Mouse (Mus musculus): ENCODE measurements at regions not wholly inside any gene's neighbourhood (a gene's known extent, or its start where the extent isn't known, plus 50 kb on each side); places are given as distances from the start of the nearest gene placed in this dataset.
A peak's percentile ranks its signal among the peaks of the same experiment; 100 is the strongest.

GRCm38 (mm10) chr1:151045334-151045733 is 52.1 kb upstream of the Hmcn1 start:
- no peaks in the 10 kb centered on the region for H3K36me3 ChIP-seq (ENCODE audit: control insufficient read depth, insufficient read depth)
- H3K4me1 ChIP-seq (replicated peaks; ENCODE audit: control insufficient read depth, insufficient read depth, low read length): no peaks in the 10 kb centered on the region
- no peaks in the 10 kb centered on the region for H3K27me3 ChIP-seq (replicated peaks; ENCODE audit: control insufficient read depth, insufficient read depth, low read length)
- no peak for TF ChIP-seq CTCF (IDR thresholded peaks at IDR 0.05; ENCODE audit: low read depth)
- no peak for ATAC-seq
- no peak overlapping the region for H3K4me2 ChIP-seq (replicated peaks; ENCODE audit: low read depth)
- H3K4me3 ChIP-seq (ENCODE audit: low read depth, low read length): no peak overlapping the region
- no peak overlapping the region for H3K9ac ChIP-seq (ENCODE audit: low read depth, low read length)
- no peak overlapping the region for H3K27ac ChIP-seq (ENCODE audit: low read depth, low read length)
- 56% methylated on average over 5 of the region's 5 CpGs for WGBS
- H3K9me3 ChIP-seq (ENCODE audit: control insufficient read depth): no peaks in the 10 kb centered on the region

- no peak for ATAC-seq
- WGBS: 59% methylated on average over 7 of the region's 7 CpGs
Measured at GRCm38 (mm10) chr1:151046626-151047025, 53.4 kb upstream of the Hmcn1 start.

DNA sequence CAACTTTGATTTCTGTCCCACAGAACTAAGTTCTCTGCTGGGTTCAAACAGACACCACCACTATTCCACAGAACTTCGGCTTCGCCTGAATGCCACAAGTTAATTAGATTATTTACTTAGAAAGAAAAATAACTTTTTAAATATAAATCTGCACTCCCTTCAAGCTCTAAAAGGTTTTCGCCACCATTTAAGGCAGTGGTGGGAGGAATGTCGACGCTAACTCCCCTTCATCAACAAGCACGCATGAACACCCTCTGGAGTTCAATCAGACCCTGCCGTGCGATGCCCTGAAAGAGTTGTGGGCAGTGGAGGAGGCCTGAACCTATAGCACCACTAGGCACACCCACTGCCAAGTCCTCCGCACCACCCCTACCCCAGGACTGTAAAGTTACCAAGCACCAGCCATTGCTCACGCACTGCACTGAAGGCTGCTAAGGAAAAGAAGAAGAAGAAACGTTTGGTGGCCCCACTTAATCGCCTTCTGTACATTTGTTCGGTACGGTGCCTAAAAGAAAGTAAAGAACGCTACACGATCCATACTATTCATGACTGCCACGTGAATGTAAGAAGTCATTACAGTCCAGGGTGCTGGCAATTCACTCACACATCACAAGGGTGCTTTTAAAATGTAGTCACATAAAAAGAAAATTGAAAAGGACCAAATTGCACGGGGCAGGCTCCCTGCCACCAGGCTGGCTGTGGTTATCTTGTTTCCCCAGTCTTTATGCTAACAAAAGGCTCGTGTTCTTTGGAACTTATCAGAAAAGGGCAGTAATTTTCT is 56.7 kb upstream of the Hmcn1 start:
- WGBS: 66% methylated on average over 19 of the region's 19 CpGs
- Histone ChIP-seq H3K4me2 (replicated peaks; ENCODE audit: low read depth) (peak overlapping the region; percentile 39; the same call in 1 of the 2 replicates), H3K9ac (ENCODE audit: low read depth, low read length) (no peak overlapping the region), H3K9me3 (ENCODE audit: control insufficient read depth) (no peaks in the 10 kb centered on the region), H3K27ac (ENCODE audit: low read depth, low read length) (no peak overlapping the region), H3K27me3 (replicated peaks; ENCODE audit: control insufficient read depth, insufficient read depth, low read length) (no peaks in the 10 kb centered on the region), H3K36me3 (ENCODE audit: control insufficient read depth, insufficient read depth) (no peaks in the 10 kb centered on the region), H3K4me1 (replicated peaks; ENCODE audit: control insufficient read depth, insufficient read depth, low read length) (no peaks in the 10 kb centered on the region), H3K4me3 (ENCODE audit: low read depth, low read length) (no peak overlapping the region)
- no peak for TF ChIP-seq CTCF (IDR thresholded peaks at IDR 0.05; ENCODE audit: low read depth)
- ATAC-seq: 0 out of 2 replicates have a peak, but pooled peaks have one; percentile 28

More at GRCm38 (mm10) chr1:151046626-151047025, 53.4 kb upstream of the Hmcn1 start:
- no peak for TF ChIP-seq CTCF (IDR thresholded peaks at IDR 0.05; ENCODE audit: low read depth)
- Histone ChIP-seq H3K9me3 (ENCODE audit: control insufficient read depth) (no peaks in the 10 kb centered on the region), H3K9ac (ENCODE audit: low read depth, low read length) (no peak overlapping the region), H3K27ac (ENCODE audit: low read depth, low read length) (no peak overlapping the region), H3K4me3 (ENCODE audit: low read depth, low read length) (no peak overlapping the region), H3K36me3 (ENCODE audit: control insufficient read depth, insufficient read depth) (no peaks in the 10 kb centered on the region), H3K4me2 (replicated peaks; ENCODE audit: low read depth) (no peak overlapping the region), H3K27me3 (replicated peaks; ENCODE audit: control insufficient read depth, insufficient read depth, low read length) (no peaks in the 10 kb centered on the region), H3K4me1 (replicated peaks; ENCODE audit: control insufficient read depth, insufficient read depth, low read length) (no peaks in the 10 kb centered on the region)

- no peak for TF ChIP-seq CTCF (IDR thresholded peaks at IDR 0.05; ENCODE audit: low read depth)
- ATAC-seq: peak; percentile 64
- Histone ChIP-seq H3K27me3 (replicated peaks; ENCODE audit: control insufficient read depth, insufficient read depth, low read length) (no peaks in the 10 kb centered on the region), H3K4me1 (replicated peaks; ENCODE audit: control insufficient read depth, insufficient read depth, low read length) (no peaks in the 10 kb centered on the region), H3K4me2 (replicated peaks; ENCODE audit: low read depth) (no peak overlapping the region), H3K9ac (ENCODE audit: low read depth, low read length) (no peak overlapping the region), H3K9me3 (ENCODE audit: control insufficient read depth) (no peaks in the 10 kb centered on the region), H3K36me3 (ENCODE audit: control insufficient read depth, insufficient read depth) (no peaks in the 10 kb centered on the region), H3K4me3 (ENCODE audit: low read depth, low read length) (no peak overlapping the region), H3K27ac (ENCODE audit: low read depth, low read length) (no peak overlapping the region)
- 63% methylated on average over 3 of the region's 3 CpGs for WGBS
Measured at GRCm38 (mm10) chr1:151050507-151050816, 57.2 kb upstream of the Hmcn1 start.

DNA sequence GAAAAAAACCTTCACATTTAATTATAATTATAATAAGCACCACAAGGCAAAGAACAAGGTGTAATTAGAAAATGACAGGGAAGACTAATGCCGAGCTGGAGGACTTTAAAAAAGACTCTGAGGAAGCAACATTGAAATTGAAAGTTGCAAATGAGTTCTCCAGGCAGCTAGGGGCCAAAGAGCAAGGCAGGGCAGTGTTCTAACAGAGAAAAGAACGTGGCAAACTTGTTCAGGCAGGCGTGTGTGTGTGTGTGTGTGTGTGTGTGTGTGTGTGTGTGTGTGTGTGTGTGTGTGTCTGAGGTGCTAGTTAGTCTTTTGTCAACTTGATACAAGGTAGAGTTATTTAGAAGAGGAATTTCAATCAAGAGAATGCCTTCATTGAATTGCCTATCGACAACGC is 60.0 kb upstream of the Hmcn1 start:
- WGBS: 45% methylated on average over 5 of the region's 5 CpGs
- TF ChIP-seq CTCF (IDR thresholded peaks at IDR 0.05; ENCODE audit: low read depth): no peak
- ATAC-seq: peak; percentile 43; the same call in 1 of the 2 replicates

DNA sequence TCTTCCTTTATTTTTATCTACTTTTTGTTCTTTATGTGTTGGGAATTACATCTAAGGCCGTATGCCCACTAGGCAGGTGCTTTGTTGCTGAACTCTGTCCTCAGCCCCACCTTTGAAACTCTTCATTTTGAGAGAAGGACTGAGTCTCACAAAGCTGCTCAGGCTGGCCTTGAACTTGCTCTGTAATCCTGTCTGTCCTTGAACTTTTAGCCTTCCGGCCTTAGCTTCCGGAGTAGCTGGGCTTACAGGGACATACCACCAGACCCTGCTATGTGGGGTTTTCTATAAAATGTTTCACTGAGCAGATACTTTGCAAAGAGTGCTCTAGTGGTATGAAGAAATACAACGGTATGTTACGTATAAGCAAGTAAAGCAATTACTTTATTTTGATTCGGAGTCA is 62.2 kb upstream of the Hmcn1 start:
- no peak for ATAC-seq
- no peak for TF ChIP-seq CTCF (IDR thresholded peaks at IDR 0.05; ENCODE audit: low read depth)
- Histone ChIP-seq H3K4me1 (replicated peaks; ENCODE audit: control insufficient read depth, insufficient read depth, low read length) (no peaks in the 10 kb centered on the region), H3K9me3 (ENCODE audit: control insufficient read depth) (no peaks in the 10 kb centered on the region), H3K4me2 (replicated peaks; ENCODE audit: low read depth) (no peak overlapping the region), H3K27me3 (replicated peaks; ENCODE audit: control insufficient read depth, insufficient read depth, low read length) (no peaks in the 10 kb centered on the region), H3K4me3 (ENCODE audit: low read depth, low read length) (no peak overlapping the region), H3K36me3 (ENCODE audit: control insufficient read depth, insufficient read depth) (no peaks in the 10 kb centered on the region), H3K9ac (ENCODE audit: low read depth, low read length) (no peak overlapping the region), H3K27ac (ENCODE audit: low read depth, low read length) (no peak overlapping the region)
- 83% methylated on average over 6 of the region's 6 CpGs for WGBS

More for the DNA sequence above, 60.0 kb upstream of the Hmcn1 start:
- Histone ChIP-seq H3K4me1 (replicated peaks; ENCODE audit: control insufficient read depth, insufficient read depth, low read length) (no peaks in the 10 kb centered on the region), H3K27me3 (replicated peaks; ENCODE audit: control insufficient read depth, insufficient read depth, low read length) (no peaks in the 10 kb centered on the region), H3K9me3 (ENCODE audit: control insufficient read depth) (no peaks in the 10 kb centered on the region), H3K27ac (ENCODE audit: low read depth, low read length) (no peak overlapping the region), H3K4me3 (ENCODE audit: low read depth, low read length) (no peak overlapping the region), H3K9ac (ENCODE audit: low read depth, low read length) (no peak overlapping the region), H3K4me2 (replicated peaks; ENCODE audit: low read depth) (no peak overlapping the region), H3K36me3 (ENCODE audit: control insufficient read depth, insufficient read depth) (no peaks in the 10 kb centered on the region)

Measured in intestine, postnatal 0 days (tissue).